Mouse (Mus musculus): ENCODE data around the gene Bricd5.

- TF ChIP-seq TAL1 (IDR thresholded peaks at IDR 0.05; ENCODE audit: low read length) (no peak), GATA1 (IDR thresholded peaks at IDR 0.05; ENCODE audit: low read length) (no peak)
Measured at GRCm38 (mm10) chr17:24453372-24453771, 20.3 kb upstream of the Bricd5 start.

Measured in erythroblast, embryonic 14.5 days (primary cell).